Mouse (Mus musculus): Measurements from ENCODE around the gene Sez6. TPM values are rescaled to one million over a fixed set of nuclear protein-coding genes. Genes with fewer than 3 reads are reported as not detected.

Sez6 gene
- total and polyA plus RNA-seq, 3 experiments = 0.04 TPM; not detected in 2

DNA sequence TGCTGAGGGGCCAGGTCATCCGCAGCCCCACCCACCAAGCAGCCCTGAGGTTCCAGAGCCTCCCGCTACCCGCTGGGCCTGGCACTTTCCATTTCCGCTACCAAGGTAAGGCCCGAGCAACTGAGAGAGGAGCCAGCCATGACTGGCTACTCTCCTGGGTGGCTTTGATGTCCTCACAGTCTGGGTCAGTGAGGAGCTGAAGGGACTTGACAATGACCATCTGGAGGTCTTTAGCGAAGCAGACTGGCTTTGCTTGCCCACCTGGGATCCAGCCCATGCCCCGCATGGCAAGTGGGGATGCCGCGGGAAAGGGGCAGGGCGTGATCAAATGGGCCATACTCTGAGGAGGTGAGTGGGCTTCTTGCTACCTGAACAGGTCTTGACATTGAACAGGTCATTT is 32.3 kb downstream of the Sez6 start:
- in situ Hi-C loops (cut with MboI; ENCODE audit: low pct_ligation_motif_present, low pct_unique_long_range_greater_than_20kb, low sequenced_read_pairs) (no loop called here), dilution Hi-C loops (cut with MboI; ENCODE audit: extremely low pct_ligation_motif_present, extremely low pct_unique_long_range_greater_than_20kb, low sequenced_read_pairs) (no loop called here)
- Histone ChIP-seq H3K9me3 (replicated peaks; ENCODE audit: low read length) (no peaks in the 10 kb centered on the region), H3K27me3 (replicated peaks) (peaks cover 32% of the 10 kb centered on the region), H3K4me1 (ENCODE audit: control insufficient read depth in 1 of 2, insufficient read depth in 2 of 2) (no peaks in the 10 kb centered on the region), H3K4me3 (replicated peaks in 1 of 3; ENCODE audit: low read depth in 2 of 3, low read length in 2 of 3, poor library complexity in 1 of 3) (no peak overlapping the region), H3K27ac (ENCODE audit: insufficient read depth, low read depth) (no peak overlapping the region), H3K4me2 (ENCODE audit: insufficient read depth, low read depth, poor library complexity, severe bottlenecking) (no peak overlapping the region), H3K79me2 (replicated peaks; ENCODE audit: control insufficient read depth, extremely low read depth, insufficient read depth, poor library complexity, severe bottlenecking) (no peaks in the 10 kb centered on the region), H3K9ac (ENCODE audit: insufficient read depth, low read depth) (no peak overlapping the region), H3K36me3 (replicated peaks in 1 of 2; ENCODE audit: control insufficient read depth in 1 of 2, insufficient read depth in 1 of 2, low read length in 1 of 2) (no peaks in the 10 kb centered on the region)
- no peak for DNase-seq (ENCODE audit: extremely low read depth)
- TF ChIP-seq RAD21 (IDR thresholded peaks at IDR 0.05; ENCODE audit: low read depth, low read length) (no peak), MAZ (IDR thresholded peaks at IDR 0.05; ENCODE audit: low read depth, low read length) (no peak), JUN (IDR thresholded peaks at IDR 0.05; ENCODE audit: insufficient read depth, low read depth, low read length) (no peak), EP300 (IDR thresholded peaks at IDR 0.05; ENCODE audit: low read length) (no peak), RCOR1 (conservative IDR thresholded peaks at IDR 0.05; ENCODE audit: low read depth, low read length) (no peak), CHD2 (IDR thresholded peaks at IDR 0.05; ENCODE audit: low read length) (no peak), CTCF (conservative IDR thresholded peaks at IDR 0.05 in 1 of 2, IDR thresholded peaks at IDR 0.05 in 1 of 2; ENCODE audit: low read depth in 2 of 2, low read length in 2 of 2) (no peak)

DNA sequence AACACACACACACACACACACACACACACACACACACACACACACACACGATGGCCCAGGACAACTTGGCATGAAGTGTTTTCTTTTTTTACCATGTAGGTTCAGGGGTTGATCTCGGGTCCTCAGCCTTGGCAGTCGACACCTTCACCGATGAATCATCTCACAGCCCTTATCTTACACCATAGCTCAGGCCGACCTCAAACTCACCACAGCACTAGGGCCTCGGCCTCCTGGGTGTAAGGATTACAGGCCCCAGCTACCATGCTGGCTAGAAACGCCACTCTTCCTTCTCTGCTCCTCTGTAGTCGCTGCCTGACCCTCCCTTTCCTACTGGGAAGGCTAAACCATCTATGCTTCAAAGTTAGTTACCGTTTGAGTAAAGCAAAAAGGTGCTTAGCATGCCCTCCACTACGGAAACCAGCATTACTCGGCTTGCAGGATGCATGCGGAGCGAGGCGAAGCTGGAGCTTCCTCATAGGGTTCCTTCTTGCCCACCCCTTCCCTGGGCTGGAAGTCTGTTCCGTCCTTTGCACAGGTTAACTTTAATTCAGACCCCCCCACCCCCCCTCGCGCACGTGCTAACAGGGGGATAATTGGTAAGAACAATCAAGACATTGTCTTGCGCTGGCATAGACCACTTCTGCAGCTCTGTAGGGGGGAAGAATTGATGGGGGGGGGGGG is 34.0 kb downstream of the Sez6 start:
- H3K27ac ChIP-seq (ENCODE audit: insufficient read depth, low read depth) = no peak overlapping the region
- H3K79me2 ChIP-seq (replicated peaks; ENCODE audit: control insufficient read depth, extremely low read depth, insufficient read depth, poor library complexity, severe bottlenecking) = no peaks in the 10 kb centered on the region
- H3K27me3 ChIP-seq (replicated peaks) = peaks cover 26% of the 10 kb centered on the region
- no peak overlapping the region for H3K4me3 ChIP-seq (replicated peaks in 1 of 3; ENCODE audit: low read depth in 2 of 3, low read length in 2 of 3, poor library complexity in 1 of 3)
- no peak for TF ChIP-seq MXI1 (IDR thresholded peaks at IDR 0.05; ENCODE audit: low read depth, low read length)
- no peak overlapping the region for H3K4me2 ChIP-seq (ENCODE audit: insufficient read depth, low read depth, poor library complexity, severe bottlenecking)
- H3K9ac ChIP-seq (ENCODE audit: insufficient read depth, low read depth) = no peak overlapping the region
- dilution Hi-C loops (cut with MboI; ENCODE audit: extremely low pct_ligation_motif_present, extremely low pct_unique_long_range_greater_than_20kb, low sequenced_read_pairs) = no loop called here
- no peaks in the 10 kb centered on the region for H3K4me1 ChIP-seq (ENCODE audit: control insufficient read depth in 1 of 2, insufficient read depth in 2 of 2)
- H3K36me3 ChIP-seq (replicated peaks in 1 of 2; ENCODE audit: control insufficient read depth in 1 of 2, insufficient read depth in 1 of 2, low read length in 1 of 2) = no peaks in the 10 kb centered on the region
- DNase-seq (ENCODE audit: extremely low read depth) = no peak
- H3K9me3 ChIP-seq (replicated peaks; ENCODE audit: low read length) = peaks cover 1% of the 10 kb centered on the region
- in situ Hi-C loops (cut with MboI; ENCODE audit: low pct_ligation_motif_present, low pct_unique_long_range_greater_than_20kb, low sequenced_read_pairs) = no loop called here

DNA sequence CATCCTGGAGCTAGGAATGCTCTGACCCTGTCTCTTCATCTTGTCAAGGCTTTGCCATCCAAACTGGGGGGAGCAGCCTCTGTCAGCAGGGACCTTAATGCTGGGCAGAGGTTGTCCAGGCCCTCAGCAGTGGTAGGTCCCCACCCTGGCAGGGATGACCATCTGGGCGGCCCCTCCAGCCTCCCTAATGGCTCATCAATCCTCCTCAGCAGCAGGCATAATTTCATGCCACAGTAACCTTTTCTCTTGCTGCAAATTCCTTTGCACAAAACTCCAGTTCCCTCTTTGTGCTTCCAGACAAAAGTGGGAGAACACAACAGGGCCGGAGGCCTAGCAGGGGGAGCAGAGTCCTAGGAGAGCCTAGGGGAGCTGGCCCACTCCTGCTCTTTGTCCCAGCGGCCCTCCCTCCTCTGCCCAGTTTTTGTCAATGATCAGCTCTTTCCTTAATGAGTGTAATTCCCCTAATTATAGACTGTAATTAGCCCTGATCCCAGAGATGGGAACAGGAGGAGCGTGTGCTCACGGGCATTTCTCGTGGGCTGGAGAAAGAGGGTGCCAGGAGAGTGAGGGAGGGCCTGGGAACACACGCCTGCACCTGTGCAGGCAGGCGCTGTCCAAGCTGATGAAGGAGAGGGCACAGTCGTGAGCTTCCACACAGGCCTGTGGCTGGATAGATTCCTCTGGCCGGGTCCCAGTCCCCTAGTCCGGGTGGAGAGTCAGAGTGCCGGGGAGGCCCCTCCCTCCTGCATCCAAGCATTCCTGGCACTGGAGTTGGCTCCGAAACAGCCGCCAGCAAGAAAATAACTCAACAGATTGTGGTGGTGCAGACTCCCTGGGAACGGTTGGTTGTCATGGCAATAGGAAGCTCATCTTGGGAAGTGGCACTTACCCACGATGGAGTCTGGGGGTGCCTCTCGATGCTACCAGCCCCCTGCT is 34.8 kb downstream of the Sez6 start:
- TF ChIP-seq MAZ (IDR thresholded peaks at IDR 0.05; ENCODE audit: low read depth, low read length) (no peak), CHD2 (IDR thresholded peaks at IDR 0.05; ENCODE audit: low read length) (no peak), ZMIZ1 (IDR thresholded peaks at IDR 0.05; ENCODE audit: low read depth, low read length) (no peak), CTCF (conservative IDR thresholded peaks at IDR 0.05 in 1 of 2, IDR thresholded peaks at IDR 0.05 in 1 of 2; ENCODE audit: low read depth in 2 of 2, low read length in 2 of 2) (no peak), ZKSCAN1 (IDR thresholded peaks at IDR 0.05; ENCODE audit: borderline replicate concordance, low read depth, low read length) (no peak), ELF1 (IDR thresholded peaks at IDR 0.05; ENCODE audit: low read depth, low read length) (no peak), GABPA (IDR thresholded peaks at IDR 0.05; ENCODE audit: insufficient replicate concordance, low read depth, low read length) (no peak), UBTF (IDR thresholded peaks at IDR 0.05; ENCODE audit: low read depth, low read length) (no peak)
- H3K27me3 ChIP-seq (replicated peaks) = peaks cover 27% of the 10 kb centered on the region
- in situ Hi-C loops (cut with MboI; ENCODE audit: low pct_ligation_motif_present, low pct_unique_long_range_greater_than_20kb, low sequenced_read_pairs) = no loop called here

More for the DNA sequence above, 34.8 kb downstream of the Sez6 start:
- Histone ChIP-seq H3K79me2 (replicated peaks; ENCODE audit: control insufficient read depth, extremely low read depth, insufficient read depth, poor library complexity, severe bottlenecking) (no peaks in the 10 kb centered on the region), H3K36me3 (replicated peaks in 1 of 2; ENCODE audit: control insufficient read depth in 1 of 2, insufficient read depth in 1 of 2, low read length in 1 of 2) (no peaks in the 10 kb centered on the region), H3K9me3 (replicated peaks; ENCODE audit: low read length) (peaks cover 8% of the 10 kb centered on the region), H3K4me2 (ENCODE audit: insufficient read depth, low read depth, poor library complexity, severe bottlenecking) (no peak overlapping the region), H3K9ac (ENCODE audit: insufficient read depth, low read depth) (no peak overlapping the region), H3K4me1 (ENCODE audit: control insufficient read depth in 1 of 2, insufficient read depth in 2 of 2) (no peaks in the 10 kb centered on the region), H3K27ac (ENCODE audit: insufficient read depth, low read depth) (no peak overlapping the region), H3K4me3 (replicated peaks in 1 of 3; ENCODE audit: low read depth in 2 of 3, low read length in 2 of 3, poor library complexity in 1 of 3) (no peak overlapping the region)
- dilution Hi-C loops (cut with MboI; ENCODE audit: extremely low pct_ligation_motif_present, extremely low pct_unique_long_range_greater_than_20kb, low sequenced_read_pairs) = no loop called here
- no peak for DNase-seq (ENCODE audit: extremely low read depth)
